Mouse (Mus musculus): ENCODE measurements around the gene Tut7. TPM values are rescaled to one million over a fixed set of nuclear protein-coding genes. Genes with fewer than 3 reads are reported as not detected.
"Not testable (repeated sequence)": the region's sequence is repeated elsewhere in the genome, so short reads cannot be mapped to it uniquely, and the experiment has no call there.

Tut7 gene
- total RNA-seq, 2 experiments from 2014 or later, result 78.2 to 91.7 TPM

DNA sequence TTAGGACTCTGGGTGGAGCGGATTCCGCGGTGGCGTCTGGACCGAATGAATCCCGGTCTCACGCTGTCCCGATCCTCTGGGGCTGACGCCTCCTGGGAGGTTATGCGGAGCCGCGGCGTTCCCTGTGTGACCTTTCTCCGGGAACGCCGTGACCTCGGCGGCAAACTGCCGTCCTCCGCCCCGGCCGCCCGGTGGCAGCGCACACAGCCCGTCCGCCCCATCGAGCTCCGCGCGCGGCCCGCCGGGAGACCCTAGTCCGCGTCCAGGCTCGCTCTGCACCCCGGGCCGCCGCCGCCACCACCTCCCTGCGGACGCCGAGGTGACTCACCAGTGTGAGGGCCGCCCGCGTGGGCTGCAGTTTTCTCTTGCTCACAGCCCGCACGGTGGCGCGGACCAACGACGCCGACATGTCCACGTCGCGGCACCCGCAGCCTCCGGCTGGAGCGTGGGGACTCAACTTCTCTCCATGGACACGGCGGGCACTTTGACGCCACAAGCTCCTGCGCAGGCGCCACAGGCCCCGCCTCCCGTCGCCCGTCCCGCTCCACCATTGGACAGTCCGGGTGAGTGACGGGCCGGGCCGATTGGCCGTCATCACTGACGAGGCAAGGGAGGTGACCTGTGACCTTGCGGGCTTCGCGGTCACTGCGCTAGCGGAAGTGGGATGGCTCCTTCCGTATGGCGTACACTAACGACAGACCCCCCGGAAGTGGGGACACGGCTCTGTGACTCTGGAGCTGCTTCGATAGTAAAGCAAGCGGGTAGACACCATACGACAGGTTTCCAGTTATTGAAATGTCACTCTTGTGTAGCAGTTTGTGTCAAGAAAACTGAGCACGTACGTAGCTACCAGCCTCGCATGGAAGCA, 53.4 kb downstream of the Tut7 start, which contains the start of gene Isca1:
Isca1 (minus strand) TSS at position 515 of the 868 bp plus-strand sequence.
- peak; percentile 99 for DNase-seq (ENCODE audit: low spot score in 2 of 2)

DNA sequence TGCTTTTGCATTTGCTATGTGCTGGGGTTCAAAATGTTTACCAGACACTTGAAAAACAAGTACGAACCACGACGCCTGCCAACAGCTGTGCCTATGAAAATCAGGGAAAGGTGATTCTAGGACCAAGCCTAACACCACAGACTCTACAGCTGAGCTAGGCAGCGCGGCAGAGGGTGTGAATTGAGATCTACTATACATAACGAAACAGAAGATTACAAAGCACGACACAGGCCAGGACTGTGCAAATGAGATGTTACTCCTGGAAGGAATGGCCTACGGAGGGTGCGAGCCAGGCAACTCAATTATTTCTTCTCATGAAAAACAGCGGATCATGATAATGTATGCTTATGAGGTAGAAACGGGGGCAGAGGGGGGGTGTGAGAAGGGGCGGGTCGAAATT, 54.4 kb downstream of the Tut7 start:
- DNase-seq (ENCODE audit: low spot score in 2 of 2), result no peak

DNA sequence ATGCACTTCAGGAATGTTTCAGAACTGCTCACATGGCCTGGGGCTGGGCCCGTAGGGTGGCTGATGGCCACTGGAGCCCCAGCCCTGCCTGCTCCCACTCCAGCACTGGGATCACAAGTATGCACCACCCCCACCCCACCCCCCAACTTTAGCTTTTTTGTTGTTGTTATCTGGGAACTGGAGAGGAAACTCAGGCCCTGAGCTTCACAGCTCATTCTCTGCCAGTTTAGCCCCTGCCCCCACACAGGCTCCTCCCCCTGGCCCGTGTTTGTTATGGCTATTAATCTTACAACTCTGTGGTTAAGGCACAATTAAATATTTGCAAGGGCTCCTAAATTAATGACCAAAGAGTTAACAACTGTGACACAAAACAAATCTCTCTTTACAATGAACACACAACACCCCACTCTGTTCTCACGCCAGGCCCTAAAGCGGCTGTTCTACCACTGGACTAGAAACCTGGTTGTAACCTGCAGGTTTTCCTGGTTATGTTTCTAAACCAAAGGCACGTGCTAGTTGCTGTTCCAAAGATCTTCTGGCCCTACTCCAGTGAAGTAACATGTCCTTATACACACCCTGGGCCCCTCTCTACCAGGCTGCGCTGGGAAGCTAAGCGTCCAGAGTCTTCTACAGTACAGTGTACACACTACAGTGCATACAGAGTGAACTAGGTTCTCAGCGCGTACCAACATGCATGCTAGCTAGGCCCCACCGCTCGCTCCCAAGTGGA, 56.0 kb downstream of the Tut7 start:
- DNase-seq (ENCODE audit: low spot score in 2 of 2), result no peak

DNA sequence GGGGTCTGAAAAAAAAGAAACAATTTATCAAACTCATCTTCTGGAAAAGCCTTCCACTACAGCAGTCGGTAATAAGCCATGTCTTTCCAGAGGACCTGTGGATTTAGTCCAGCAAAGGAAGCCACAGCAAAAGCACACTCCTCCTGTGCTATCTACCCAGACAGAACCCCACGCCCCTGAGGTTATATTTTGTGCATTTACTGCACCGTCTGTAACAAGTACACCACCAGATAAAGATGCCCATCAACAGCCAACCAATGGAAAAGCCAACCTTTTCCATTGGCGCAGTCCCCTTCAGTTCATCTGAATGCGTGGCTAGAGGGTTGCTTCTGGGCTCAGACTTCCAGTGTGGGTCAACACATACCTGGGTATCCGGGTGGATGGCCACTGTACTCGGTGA, 60.2 kb downstream of the Tut7 start:
- DNase-seq (ENCODE audit: low spot score in 2 of 2), result no peak

DNA sequence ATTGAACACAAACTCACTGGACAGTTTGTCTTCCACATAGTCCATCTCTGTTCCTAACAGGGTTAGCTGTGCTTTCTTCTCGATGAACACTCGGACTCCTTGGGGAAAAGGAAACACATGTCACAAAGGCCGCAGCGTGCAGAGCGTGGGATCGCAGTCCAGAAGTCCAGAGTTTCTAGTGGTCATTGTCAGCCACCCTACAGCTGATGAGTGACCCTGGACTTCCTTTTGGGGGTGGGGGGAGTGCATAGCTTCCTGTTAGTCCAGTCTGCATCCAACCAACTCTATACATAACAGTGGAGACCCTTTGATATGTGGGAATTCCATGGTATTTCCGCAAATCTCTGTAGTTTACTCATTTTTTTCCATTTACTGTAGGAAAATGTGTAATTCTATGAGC, 66.0 kb downstream of the Tut7 start:
- no peak for DNase-seq (ENCODE audit: low spot score in 2 of 2)

DNA sequence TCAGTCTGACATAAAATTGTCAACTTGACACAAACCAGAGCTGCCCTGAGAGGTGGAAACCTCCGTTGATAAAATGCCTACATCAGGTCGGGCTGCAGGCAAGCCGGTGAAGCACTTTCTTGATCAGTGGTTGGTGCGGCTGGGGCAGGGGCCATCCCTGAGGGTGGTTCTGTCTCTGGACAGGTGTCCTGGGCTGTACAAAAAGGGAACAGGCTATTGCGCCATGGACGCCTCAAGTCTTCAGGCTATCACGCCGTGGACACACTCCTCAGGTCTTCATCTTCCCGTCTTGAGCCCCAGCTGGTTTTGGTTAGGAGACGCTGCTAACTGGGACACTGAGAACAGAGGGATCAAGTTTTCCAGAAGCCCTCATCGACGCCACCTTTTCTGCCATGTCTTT, 72.6 kb downstream of the Tut7 start:
- no peak for DNase-seq (ENCODE audit: low spot score in 2 of 2)

DNA sequence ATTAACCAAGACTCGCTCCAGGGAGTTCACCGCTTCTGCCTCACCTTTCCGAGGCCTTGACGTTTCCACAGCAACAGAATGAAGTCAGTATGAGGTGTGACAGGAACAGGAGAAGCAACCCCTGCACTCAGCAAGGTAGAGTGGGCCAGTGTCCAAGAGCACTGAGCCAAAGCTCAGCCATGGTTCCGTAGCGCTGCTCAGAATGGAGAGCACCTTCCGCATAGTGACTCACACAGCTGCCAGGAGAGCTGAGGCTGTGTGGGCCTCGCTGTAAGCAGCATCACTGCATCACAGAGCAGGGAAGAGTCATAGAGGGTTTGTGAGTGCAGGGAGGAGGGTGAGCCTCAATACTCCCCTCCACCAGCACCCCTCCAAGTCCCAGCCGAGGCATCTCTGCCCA, 76.2 kb downstream of the Tut7 start, which contains the start of gene 1700014D04Rik:
1700014D04Rik (minus strand) TSS at position 42 of the 400 bp plus-strand sequence.
- DNase-seq (ENCODE audit: low spot score in 2 of 2), result no peak

DNA sequence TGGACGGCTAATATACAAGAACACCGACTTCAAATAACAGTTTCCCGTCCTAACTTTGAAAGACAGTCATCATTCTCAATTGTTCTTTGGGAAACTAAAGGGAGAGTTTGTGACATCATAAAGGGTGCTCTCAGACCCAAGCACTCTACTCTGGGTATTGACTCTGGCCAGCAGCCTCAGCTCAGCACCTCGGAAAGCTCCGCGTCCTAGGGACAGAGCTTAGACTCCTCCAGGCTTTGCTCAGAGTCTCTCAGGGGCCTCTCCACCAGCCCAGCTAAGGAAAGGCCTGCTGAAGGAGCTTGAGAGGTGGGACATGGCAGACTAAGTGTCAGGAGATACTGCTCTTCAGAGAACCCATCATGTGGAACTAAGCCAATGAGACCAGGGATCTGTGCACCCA, 76.8 kb downstream of the Tut7 start:
- no peak for DNase-seq (ENCODE audit: low spot score in 2 of 2)

DNA sequence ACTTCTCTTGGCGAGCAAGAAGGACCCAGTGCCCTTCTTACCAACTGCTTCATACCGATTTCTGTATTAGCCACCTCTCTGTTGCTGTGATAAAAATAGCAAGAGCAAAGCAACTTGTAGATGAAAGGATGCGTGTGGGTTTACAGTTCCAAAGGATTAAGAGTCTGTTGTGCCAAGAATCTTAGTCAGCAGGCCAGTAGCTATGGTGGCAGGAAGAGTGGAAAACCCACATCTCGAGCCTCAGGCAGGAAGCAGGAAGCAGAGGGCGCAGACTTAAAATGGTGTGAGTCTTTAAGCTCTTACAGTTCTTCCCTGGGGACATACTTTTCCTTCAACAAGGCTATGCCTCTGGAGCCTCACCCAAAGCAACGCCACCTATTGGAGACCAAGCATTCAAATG, 77.5 kb downstream of the Tut7 start:
- no peak for DNase-seq (ENCODE audit: low spot score in 2 of 2)

DNA sequence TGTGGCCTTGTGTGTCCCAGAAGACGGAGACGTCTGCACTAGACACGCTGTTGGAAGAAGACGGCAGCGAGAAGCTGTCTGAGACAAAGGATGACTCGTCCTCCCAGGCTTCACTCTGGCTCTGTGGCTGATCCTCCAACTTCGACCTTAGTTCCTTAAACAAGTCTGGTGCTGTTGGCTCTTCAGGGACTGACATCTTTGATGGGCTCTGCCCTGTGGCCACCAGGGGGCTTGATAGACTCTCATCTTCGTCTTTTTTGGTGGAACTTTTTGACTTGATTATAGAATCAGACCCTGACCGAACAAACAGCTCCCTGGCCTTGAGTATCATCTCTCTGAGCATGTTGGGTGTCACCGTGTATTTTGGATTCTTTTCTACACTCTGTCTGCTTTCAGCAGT, 81.2 kb downstream of the Tut7 start:
- no peak for DNase-seq (ENCODE audit: low spot score in 2 of 2)

DNA sequence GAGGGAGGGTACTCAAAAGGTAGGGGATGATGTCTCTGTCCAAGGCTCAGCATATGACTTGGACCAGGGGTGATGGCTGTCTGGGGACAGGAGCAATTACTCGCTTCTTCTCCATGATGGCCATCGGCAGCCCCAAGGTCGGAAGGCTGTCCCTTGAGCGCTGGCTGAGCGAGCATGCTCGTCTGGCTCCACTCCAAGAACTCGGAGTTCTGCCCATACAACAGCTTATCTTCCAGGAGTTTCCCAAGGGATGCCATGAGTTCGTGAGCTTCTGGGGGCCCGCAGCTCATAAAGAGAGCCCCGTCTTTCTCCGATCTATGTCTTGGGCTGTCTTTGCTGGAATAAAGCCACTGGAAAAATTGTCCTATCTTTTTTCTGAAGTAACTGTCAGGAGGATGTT, 81.9 kb downstream of the Tut7 start:
- peak in 1 of 2 experiments; percentile 29 for DNase-seq (ENCODE audit: low spot score in 2 of 2)

DNA sequence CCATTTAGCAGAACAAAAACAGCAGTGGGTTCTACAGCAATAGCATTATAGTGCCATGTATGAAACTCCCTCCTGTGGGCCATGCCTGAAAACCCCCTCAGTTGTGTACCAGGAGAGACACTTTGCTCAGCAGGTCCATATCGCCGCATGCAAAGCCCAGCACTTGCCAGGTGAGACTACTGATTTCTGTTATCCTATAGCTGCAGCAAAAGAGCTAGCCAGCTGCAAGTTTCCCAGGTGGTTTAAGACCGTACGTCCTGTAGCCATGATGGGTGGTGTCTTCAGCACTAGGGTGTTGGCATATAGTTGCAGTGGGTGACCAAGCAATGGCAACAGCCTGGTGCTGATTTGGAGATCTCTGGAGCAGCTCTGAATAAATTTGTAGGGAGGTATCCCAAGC, 83.5 kb downstream of the Tut7 start:
- no peak for DNase-seq (ENCODE audit: low spot score in 2 of 2)

DNA sequence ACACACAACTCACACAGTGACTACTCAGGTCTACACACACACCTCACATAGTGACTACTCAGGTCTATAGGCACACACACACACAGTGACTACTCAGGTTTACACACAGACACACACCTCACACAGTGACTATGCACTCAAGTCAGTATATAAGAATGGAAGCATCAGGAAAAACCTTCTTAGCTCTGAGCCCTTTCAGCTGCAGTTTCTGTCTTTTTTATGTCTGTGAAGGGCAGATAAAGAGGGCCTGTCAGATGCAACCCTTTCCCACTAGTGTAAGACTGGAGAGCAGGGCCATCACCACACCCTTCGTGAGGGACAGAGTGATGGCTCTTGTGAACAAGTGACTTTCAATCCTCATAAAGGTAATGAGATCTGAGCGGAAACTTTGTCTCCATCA, 84.5 kb downstream of the Tut7 start:
- no peak for DNase-seq (ENCODE audit: low spot score in 2 of 2)

DNA sequence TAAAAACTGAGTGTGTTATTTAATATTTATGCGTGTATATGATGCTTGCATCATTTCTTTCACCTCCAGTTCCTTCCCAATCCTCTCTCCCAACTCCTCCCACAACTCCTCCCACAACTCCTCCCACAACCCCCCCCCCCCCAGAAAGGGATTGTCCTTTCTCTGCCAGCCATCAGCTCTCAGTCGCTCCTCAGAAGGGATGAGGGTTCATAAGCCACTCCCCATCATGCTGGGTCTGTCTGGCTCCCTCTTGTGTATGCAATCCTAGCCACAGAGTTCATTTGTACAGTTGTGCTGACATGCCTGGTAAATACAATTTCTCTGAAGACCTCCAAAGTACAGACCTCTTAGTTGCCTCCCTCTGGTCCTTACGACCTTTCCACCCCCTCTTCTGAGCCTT, 87.8 kb downstream of the Tut7 start:
- DNase-seq (ENCODE audit: low spot score in 2 of 2), result no peak

DNA sequence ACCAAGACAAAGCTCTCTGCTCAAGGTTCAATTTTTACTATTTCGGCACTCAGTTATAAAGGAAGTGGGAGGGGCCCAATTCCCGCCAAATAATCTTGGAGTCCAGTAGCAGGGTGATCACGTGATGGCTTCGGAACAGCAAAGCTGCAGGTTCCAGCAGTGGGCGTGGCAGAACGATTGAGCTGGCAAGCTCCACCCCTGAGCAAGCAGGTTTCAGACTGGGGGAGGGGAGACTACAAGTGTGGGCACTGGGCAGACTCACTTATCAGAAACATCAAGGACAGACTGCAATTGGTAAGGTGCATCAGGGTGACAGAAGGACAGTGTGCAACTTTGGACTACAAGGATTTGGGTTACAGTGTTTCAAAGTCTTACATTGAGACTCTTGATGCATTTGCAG, 88.6 kb downstream of the Tut7 start:
- DNase-seq (ENCODE audit: low spot score in 2 of 2), result not testable (repeated sequence)

DNA sequence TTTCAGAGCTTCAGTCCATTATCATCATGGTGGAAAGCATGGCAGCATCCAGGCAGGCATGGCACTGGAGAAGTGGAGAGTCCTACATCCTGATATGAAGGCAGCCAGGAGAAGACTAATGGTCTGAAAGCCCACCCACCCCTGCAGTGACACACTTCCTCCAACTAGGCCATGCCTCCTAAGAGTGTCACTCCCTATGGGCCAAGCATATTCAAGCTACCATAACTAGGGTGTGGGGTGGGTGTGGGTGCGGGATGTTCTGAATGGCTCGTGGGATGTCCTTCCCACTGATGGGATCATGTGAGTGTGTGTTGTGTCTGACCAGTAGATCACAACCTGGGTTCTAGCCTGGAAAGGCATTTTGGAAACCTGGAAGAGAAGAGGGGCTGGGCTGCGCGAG, 89.0 kb downstream of the Tut7 start:
- DNase-seq (ENCODE audit: low spot score in 2 of 2), result no peak

DNA sequence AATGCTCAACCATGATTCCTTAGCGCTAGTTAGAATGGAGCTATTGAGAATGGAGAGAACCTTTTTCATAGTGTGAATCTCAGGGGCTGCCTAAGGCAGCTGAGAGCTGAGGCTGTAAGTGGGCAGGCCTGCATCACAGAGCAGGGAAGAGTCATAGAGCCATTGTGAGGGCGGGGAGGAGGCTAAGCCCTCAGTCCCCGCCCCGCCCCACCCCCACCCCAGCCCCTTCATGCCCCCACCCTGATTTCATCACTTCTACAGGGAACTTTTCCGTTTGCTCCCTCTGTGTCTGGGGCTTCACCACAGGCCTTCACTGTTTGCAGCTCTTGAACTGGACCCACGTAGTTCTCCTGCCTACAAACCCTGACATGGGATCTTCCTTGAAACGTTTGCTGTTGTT, 91.3 kb downstream of the Tut7 start, which contains the start of gene Spata31d1d:
Spata31d1d (minus strand) TSS at position 101 of the 400 bp plus-strand sequence.
- DNase-seq (ENCODE audit: low spot score in 2 of 2), result no peak

DNA sequence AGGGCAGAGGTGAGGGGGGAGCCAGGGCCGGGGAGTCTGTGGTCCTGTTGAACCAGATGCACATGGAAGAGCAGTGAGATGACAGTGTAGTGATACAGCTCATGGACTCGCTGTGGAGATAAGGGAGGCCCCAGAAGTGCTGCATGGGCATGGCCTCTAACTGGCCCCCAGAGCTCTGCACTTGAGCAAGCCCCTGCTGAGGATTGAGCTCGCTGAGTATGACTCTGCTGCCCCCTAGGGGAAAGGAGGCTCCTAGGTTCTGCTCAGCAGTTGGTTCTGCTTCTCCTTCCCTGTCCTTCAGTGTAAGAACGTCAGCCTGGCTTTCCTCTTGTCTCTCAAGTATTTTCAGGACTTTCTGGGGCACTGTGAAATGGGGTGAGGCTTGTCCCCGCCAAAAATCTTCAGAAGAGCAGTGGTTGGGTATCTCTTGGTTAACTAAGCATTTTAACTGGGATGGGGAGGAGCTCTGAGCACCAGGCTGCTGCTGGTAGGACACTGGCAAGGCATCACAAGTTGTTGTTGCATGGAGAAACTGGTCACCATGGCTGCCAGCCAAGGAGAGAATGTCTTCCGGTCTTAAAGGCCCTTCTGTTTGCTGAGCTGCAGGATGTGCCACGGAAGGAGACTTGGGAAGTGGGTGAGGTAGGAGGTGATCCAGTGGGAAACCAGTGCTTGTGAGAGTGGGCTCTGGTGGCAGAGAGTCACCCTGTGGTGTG, 94.4 kb downstream of the Tut7 start:
- DNase-seq (ENCODE audit: low spot score in 2 of 2), result peak; percentile 45 to 64

DNA sequence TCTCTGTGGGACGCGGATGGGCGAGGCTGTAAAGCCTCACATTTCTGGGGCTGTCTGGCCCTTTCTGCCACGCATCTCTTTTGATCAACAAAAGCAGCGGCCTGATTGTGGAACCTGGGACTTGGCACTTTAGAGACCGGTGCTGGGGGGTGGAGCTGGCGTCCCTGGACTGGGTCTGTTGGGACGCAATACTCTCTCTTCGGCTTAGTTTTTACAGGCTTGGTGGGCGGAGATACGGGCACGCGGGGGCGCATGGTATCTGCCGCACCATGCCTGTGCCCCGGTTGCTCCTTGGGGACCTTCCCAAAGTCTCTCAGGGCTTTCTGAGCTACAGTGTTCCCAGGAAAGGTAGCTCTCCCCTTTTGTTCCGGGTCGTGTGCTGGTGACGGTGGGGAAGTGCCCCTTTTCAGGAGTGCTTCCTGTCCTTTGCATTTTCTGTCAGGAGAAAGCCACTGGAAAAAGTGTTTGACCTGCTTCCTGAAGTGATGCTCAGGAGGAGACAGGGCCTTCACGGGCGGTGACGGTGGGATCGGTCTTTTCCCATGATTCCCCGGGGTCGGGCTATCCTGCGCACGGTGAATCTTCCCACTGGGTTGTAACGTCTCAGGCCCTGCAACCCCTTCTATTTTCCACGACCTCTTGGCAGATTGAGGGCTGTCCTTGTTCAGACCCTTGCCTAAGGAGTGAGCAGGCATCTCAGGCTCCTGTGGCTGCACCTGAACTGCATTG, 96.6 kb downstream of the Tut7 start:
- no peak for DNase-seq (ENCODE audit: low spot score in 2 of 2)

DNA sequence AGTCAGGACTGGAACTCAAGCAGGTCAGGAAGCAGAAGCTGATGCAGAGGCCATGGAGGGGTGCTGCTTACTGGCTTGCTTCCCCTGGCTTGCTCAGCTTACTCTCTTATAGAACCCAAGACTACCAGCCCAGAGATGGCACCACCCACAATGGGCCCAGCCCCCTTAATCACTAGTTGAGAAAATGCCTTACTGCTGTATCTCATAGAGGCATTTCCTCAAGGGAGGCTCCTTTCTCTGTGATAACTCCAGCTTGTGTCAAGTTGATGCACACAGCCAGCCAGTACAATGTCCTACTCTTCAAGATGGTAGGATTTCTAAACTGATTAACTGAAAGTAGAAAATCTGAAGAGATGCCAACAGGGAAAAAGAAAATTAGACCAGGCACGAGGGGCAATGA, 100.9 kb downstream of the Tut7 start:
- not testable (repeated sequence) for DNase-seq (ENCODE audit: low spot score in 2 of 2)
